Mouse (Mus musculus): ENCODE data around the gene Dok1.

Gene Dok1

GRCm38 (mm10) chr6:83033249-83034185 is at the start of gene Dok1, which contains the start of gene Loxl3:
Gene Dok1, minus strand, starts transcription at chr6:83033471.
Gene Loxl3, plus strand, starts transcription at chr6:83034173.
- peak; percentile 94 for DNase-seq (ENCODE audit: low read depth, low spot score)

- DNase-seq (ENCODE audit: low read depth, low spot score): no peak
Measured at GRCm38 (mm10) chr6:83080210-83080609, 46.9 kb upstream of the Dok1 start.

- DNase-seq (ENCODE audit: low read depth, low spot score): peak; percentile 99
Measured at GRCm38 (mm10) chr6:83078324-83078858, 45.1 kb upstream of the Dok1 start.

DNA sequence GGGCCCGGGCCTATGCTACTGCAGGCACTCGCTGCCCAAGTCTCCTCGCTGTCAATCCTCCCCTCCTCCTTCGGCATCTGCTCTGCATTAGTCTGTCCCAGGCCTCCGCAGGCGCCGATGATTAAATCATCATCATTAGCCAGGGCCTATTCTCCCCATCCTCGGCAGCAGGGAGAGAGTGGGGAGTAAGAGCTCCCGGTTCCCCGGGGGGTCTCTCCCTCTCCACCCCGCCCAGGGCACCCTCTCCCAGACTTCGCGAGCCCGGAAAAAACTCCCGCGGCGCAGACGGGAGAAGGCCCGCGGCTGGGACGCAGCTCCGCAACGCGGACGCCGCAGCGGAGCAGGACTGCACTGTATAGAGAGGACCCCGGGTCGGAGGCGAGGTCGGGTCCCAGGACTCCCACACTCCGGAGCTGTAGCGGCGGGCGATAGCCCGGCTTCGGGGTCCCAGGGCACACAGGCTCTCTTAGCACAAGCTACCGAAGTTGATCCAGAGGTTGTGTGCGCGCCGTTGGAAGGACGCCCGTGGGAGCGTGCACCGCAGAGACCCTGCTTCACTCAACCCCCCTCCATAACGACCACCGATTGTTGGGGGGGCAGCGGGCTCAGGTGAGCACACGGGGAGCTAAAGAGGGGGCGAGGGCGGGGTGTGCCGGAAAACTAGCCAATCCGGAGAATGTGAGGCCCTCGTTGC is 44.5 kb upstream of the Dok1 start, which contains the start of gene Pcgf1:
Gene Pcgf1, plus strand, starts transcription at position 240 of the 694 bp plus-strand sequence.
- peak; percentile 69 for DNase-seq (ENCODE audit: low read depth, low spot score)

DNA sequence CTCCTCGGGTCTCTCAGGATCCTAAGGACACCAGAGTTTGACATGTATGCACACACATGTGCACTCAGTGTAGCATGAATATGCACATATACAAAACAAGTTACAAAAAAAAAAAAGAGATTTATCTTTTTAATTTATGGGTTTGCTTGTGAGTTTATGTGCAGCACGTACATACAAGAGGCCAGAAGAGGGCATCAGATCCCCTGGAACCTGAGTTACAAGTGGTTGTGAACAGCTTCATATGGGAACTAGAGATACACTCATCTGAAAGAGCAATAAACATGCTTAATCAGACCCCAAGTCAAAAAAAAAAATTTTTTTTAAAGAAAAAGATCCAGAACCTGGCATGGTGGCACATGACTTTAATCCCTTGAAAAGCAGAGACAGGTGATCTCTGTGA is 41.7 kb upstream of the Dok1 start:
- DNase-seq (ENCODE audit: low read depth, low spot score): peak; percentile 58

GRCm38 (mm10) chr6:83071220-83071619 is 37.9 kb upstream of the Dok1 start:
- DNase-seq (ENCODE audit: low read depth, low spot score): no peak

GRCm38 (mm10) chr6:83070311-83071219 is 37.3 kb upstream of the Dok1 start:
- DNase-seq (ENCODE audit: low read depth, low spot score): no peak

GRCm38 (mm10) chr6:83070247-83070310 is 36.8 kb upstream of the Dok1 start, which contains the start of gene Tlx2:
Gene Tlx2, minus strand, starts transcription at chr6:83070293.
- DNase-seq (ENCODE audit: low read depth, low spot score): no peak

- no peak for DNase-seq (ENCODE audit: low read depth, low spot score)
Measured at GRCm38 (mm10) chr6:83069488-83070246, 36.4 kb upstream of the Dok1 start.

DNA sequence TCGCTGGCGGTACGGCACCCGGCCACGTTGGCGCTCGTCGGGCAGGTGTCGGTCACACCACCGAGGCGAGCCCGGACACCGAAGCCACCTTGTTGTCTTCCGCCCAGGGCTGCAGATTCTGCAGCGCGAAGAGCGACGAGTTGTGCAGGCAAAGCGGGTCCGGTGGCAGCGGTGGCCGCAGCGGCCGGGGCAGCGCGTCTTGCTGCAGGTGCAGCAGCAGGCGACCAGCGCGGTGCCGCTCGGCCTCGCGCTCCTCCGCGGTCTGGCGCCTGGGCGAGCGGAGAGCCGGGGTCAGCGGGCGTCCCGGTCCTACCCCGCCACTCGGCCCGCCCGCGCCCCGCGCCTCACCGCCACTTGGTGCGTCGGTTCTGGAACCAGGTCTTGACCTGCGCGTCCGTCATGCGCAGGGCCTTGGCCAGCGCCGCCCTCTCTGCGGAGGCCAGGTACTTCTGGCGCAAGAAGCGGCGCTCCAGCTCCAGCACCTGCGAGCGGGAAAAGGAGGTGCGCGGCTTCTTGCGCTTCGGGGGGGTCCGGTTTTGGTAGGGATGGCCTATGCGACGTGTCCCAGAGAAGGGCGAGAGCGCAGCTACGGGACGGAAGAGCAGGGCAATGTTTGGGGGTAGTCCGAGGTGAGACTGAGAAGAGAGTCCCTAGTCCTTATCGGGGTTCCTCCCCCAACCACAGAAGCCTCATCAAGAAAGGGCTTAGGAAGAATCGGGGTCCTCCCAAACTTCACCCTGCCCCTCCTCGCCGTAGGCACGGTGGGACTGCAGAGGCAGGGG is 35.6 kb upstream of the Dok1 start:
- no peak for DNase-seq (ENCODE audit: low read depth, low spot score)

- DNase-seq (ENCODE audit: low read depth, low spot score): no peak
Measured at GRCm38 (mm10) chr6:83068221-83068620, 35.0 kb upstream of the Dok1 start.

DNA sequence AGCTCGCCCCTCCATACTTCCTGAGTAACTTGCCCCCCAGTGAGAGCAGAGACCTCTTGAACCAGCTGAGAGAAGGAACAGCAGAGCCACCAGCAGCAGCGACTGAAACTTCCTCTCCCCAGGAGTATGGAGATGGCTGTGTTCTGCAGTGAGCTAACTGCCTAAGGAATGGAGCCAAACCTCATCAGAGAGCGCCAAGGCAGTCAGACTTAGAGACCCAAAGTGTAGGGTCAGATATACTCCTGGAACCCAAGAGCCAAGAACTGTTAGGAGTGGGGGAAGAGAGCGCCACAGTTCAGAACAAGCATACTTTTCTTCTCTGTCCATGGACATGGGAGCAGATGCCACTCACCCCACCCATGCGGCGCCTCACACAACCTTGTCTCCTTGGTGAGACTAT is 33.2 kb upstream of the Dok1 start:
- DNase-seq (ENCODE audit: low read depth, low spot score): no peak

DNA sequence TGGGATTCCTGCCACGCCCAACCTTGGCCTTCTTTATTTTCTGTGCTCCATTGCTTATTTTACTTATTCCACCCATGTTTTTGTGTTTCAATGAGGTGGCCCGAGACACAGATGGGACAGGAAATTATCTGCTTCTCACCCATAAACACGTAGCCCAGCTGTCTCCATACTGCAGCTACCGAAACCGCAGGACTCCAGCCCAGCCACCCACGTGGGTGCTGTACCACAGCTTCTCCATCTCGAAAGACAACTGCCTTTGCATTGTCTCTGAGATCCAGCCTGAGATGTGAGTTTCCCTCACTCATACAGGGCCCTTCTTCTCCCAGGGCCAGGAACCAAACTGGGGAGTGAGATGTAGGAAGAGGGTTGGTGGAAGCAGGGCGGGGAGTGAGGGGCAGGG is 32.7 kb upstream of the Dok1 start:
- DNase-seq (ENCODE audit: low read depth, low spot score): no peak

DNA sequence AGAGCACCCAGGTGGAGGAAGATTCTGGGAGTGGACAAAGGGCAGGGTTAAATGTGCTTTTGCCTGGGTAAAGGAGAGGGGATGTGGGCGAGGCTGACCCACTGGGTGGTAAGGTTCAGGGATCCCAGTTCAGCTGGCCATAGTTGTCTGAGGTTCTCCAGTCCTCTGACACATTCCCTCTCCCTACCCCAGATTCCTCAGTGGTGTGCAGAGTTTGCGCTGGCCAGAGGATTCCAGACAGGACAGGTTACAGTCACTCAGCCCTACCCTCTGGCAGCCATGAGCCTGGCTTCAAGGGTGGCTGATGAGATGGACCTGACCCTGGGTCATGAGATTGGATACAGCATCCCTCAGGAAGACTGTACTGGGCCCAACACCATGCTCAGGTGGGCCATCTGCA is 25.5 kb upstream of the Dok1 start:
- DNase-seq (ENCODE audit: low read depth, low spot score): no peak

DNA sequence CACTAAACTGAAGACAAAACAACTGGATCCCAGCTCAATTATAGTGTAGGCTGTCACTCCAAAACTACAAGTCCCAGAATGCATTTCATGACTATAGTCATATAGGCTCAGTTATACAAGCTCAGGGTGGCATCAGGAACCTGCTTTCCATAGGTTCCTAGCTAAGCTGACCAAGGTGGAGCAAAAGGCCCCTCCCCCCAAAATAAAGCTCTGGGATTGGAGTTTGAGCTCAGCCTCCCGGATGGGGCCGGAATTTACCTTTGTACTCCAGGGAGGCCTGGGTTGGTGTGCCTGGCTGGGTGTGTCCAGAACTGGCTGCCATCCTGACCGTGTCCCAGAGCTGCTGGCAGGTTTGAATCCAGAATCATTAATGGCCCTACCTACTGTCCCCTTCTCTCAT is 24.5 kb upstream of the Dok1 start, which contains the start of gene Dqx1:
Gene Dqx1, plus strand, starts transcription at position 55 of the 400 bp plus-strand sequence.
- peak; percentile 43 for DNase-seq (ENCODE audit: low read depth, low spot score)

GRCm38 (mm10) chr6:83054871-83055431 is 21.7 kb upstream of the Dok1 start, which contains the start of gene Htra2:
Gene Htra2, minus strand, starts transcription at chr6:83055273.
- DNase-seq (ENCODE audit: low read depth, low spot score): no peak

DNA sequence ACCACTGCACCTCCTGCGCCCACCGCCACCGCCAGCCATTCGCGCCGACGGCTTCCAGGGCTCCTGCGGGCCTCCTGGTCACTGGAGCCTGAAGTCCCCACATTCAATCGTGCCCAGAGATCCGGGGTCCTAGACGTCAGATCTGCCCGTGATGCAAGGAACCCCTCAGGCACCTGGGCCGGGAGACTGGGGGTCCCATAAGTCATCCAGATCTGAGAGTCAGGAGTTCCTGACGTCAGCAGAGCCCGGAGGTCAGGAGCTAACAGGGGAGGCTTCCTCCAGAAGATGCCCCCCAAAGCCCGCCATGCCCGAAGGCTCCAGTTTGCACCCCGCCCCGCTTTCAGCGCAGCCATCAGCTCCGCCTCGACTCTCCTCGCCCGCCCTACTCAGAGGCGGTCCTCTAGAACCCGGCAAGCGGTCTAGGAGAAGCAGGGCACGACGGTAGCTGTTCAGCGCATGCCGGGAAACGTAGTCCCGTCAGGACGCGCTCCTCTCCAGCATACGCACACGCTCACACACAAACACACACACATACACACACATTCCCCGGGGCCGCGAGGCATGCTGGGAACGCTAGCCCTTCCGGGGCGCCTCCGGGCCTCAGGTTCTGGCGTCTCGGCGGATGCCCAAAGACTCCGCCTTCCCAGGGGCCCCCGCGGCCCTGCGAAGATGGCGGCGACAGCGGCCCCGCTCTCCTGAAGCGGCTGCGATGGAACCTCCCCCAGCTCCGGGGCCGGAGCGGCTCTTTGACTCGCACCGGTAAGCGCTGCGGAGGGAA is 21.0 kb upstream of the Dok1 start, which contains the start of gene Aup1:
Gene Aup1, plus strand, starts transcription at position 448 of the 778 bp plus-strand sequence.
- DNase-seq (ENCODE audit: low read depth, low spot score): peak; percentile 99

GRCm38 (mm10) chr6:83053136-83053960 is 20.1 kb upstream of the Dok1 start:
- peak; percentile 82 for DNase-seq (ENCODE audit: low read depth, low spot score)

Measured in 3T3-L1 (cell line).